Mouse (Mus musculus): Measurements from ENCODE around the gene Rusc2.

DNA sequence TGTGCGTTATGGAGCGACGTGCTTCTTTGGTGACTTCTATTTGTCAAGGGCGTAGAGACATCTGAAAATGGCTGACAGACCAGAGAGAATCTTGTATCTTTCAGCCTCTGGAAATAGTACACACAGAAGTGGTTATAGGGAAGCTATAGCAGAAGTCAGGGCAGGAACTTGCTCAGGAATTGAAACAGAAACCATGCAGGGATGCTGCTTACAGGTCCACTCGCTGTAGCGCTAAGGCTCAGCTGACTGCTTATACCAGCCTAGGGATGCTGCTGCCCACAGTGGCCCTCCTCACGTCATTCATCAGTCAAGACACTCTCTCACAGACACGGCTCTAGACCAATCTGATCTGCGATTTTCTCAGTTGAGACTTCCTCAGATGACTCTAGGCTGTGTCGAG is 88.5 kb downstream of the Rusc2 start:
- TF ChIP-seq CTCF (IDR thresholded peaks at IDR 0.05; ENCODE audit: borderline replicate concordance, extremely low read depth, insufficient read depth, insufficient read length) (no peak), POLR2A (IDR thresholded peaks at IDR 0.05; ENCODE audit: borderline replicate concordance, extremely low read depth, insufficient read depth, insufficient read length, poor library complexity, severe bottlenecking) (no peak)

Data from brain, embryonic 14.5 days (tissue).